8 mouse cellular contexts compared by ENCODE assay signal in genomic region chr1:75371317-75372095, GRCm38 (mm10). TPM values are rescaled to one million over a fixed set of nuclear protein-coding genes. Genes with fewer than 3 reads are reported as not detected.
DNase-seq lines count a peak whose midpoint lies in the region; ATAC-seq and TF ChIP-seq lines count a peak whose summit lies in the region.

No protein-coding gene starts in this region.

- no peak overlapping the region for H3K27ac ChIP-seq in kidney, embryonic 15.5 days
- H3K27ac ChIP-seq in small intestine, adult 2 months (ENCODE audit: insufficient read depth, low read depth, low read length), result no peak overlapping the region

- H3K27me3 ChIP-seq in kidney, embryonic 15.5 days, result peaks cover 32% of the 10 kb centered on the region
- peaks cover 59% of the 10 kb centered on the region for H3K27me3 ChIP-seq in E14TG2a.4 (ENCODE audit: insufficient read depth, low read length)
- peaks cover 4% of the 10 kb centered on the region; the same call in 1 of the 2 replicates for H3K27me3 ChIP-seq in small intestine, adult 2 months (ENCODE audit: control insufficient read depth, insufficient read depth, low read length)

- peak; percentile 31 for DNase-seq in kidney, adult 18-20 months
- no peak for DNase-seq in brain, embryonic 14.5 days (ENCODE audit: low read depth)
- peak; percentile 88 to 93 for DNase-seq in gastrocnemius, adult 8-10 months (ENCODE audit: low spot score in 2 of 2)
- peak; percentile 24 to 68 for DNase-seq in kidney, postnatal 36 days
- no peak for DNase-seq in B cell, adult 2 months

- peaks cover 30% of the 10 kb centered on the region for H3K4me1 ChIP-seq in kidney, embryonic 15.5 days
- peaks cover 34% of the 10 kb centered on the region for H3K4me1 ChIP-seq in E14TG2a.4 (replicated peaks; ENCODE audit: low read depth, low read length)
- H3K4me1 ChIP-seq in small intestine, adult 2 months (ENCODE audit: control insufficient read depth, insufficient read depth, insufficient read length, low read length), result peaks cover 11% of the 10 kb centered on the region

- ATAC-seq in kidney, embryonic 15.5 days (replicated peaks; ENCODE audit: low FRiP score), result no peak

- 57% methylated on average over 13 of the region's 13 CpGs for WGBS in kidney, embryonic 15.5 days
- 62% methylated on average over 13 of the region's 13 CpGs for WGBS in small intestine, adult 2 months

- peak; percentile 65 for TF ChIP-seq CTCF in E14TG2a.4 (conservative IDR thresholded peaks at IDR 0.05; ENCODE audit: low read length)
- peak; percentile 55 for TF ChIP-seq CTCF in brain, embryonic 14.5 days (IDR thresholded peaks at IDR 0.05; ENCODE audit: borderline replicate concordance, extremely low read depth, insufficient read depth, insufficient read length)
- peak; percentile 39; the same call in 1 of the 2 replicates for TF ChIP-seq CTCF in small intestine, adult 2 months (IDR thresholded peaks at IDR 0.05; ENCODE audit: extremely low read depth, insufficient read length, insufficient replicate concordance, low read depth, low read length)

- no peak overlapping the region for H3K4me2 ChIP-seq in kidney, embryonic 15.5 days

- H3K4me3 ChIP-seq in kidney, embryonic 15.5 days (replicated peaks), result no peak overlapping the region
- H3K4me3 ChIP-seq in E14TG2a.4 (replicated peaks; ENCODE audit: low read length), result no peak overlapping the region
- H3K4me3 ChIP-seq in small intestine, adult 2 months (ENCODE audit: low read depth, low read length), result no peak overlapping the region

- no peak for TF ChIP-seq POLR2A in brain, embryonic 14.5 days (IDR thresholded peaks at IDR 0.05; ENCODE audit: borderline replicate concordance, extremely low read depth, insufficient read depth, insufficient read length, poor library complexity, severe bottlenecking)
- TF ChIP-seq POLR2A in small intestine, adult 2 months (IDR thresholded peaks at IDR 0.05; ENCODE audit: low read depth, low read length), result no peak

- H3K36me3 ChIP-seq in kidney, embryonic 15.5 days, result no peaks in the 10 kb centered on the region; the same call in 1 of the 2 replicates
- H3K36me3 ChIP-seq in E14TG2a.4 (ENCODE audit: insufficient read depth, low read length), result no peaks in the 10 kb centered on the region
- H3K36me3 ChIP-seq in small intestine, adult 2 months (ENCODE audit: control insufficient read depth, insufficient read depth, low read length), result no peaks in the 10 kb centered on the region

- no peak overlapping the region for H3K9ac ChIP-seq in kidney, embryonic 15.5 days

- H3K9me3 ChIP-seq in kidney, embryonic 15.5 days (replicated peaks), result no peaks in the 10 kb centered on the region
- H3K9me3 ChIP-seq in E14TG2a.4 (ENCODE audit: low read length), result no peaks in the 10 kb centered on the region

RNA-seq across cellular contexts. Expression of gene Speg, which starts 3.6 kb away (rescaled TPM):
- 45.1 and 53.9 TPM in 2 replicates for polyA plus RNA-seq in kidney, embryonic 15.5 days (2015; fragmentation: Nextera tagmentation; extraction: Ambion mirVana)
- polyA plus RNA-seq in brain, embryonic 14.5 days (2012; rRNA removed), result 49.2 and 56.1 TPM in 2 replicates
- total RNA-seq in gastrocnemius, adult 8-10 months (2022), result 100 to 1,000 TPM; 283 to 320 (median 317) TPM
- polyA plus RNA-seq in small intestine, adult 2 months (2012; rRNA removed), result 21.5 and 23.2 TPM in 2 replicates

RNA-seq across cellular contexts. Expression of gene Des, which starts 11.4 kb away (rescaled TPM):
- polyA plus RNA-seq in kidney, embryonic 15.5 days (2015; fragmentation: Nextera tagmentation; extraction: Ambion mirVana), result 53.5 and 53.9 TPM in 2 replicates
- 1.0 and 1.4 TPM in 2 replicates for polyA plus RNA-seq in brain, embryonic 14.5 days (2012; rRNA removed)
- 1,000 to 10,000 TPM; 2,187 to 2,605 (median 2,481) TPM for total RNA-seq in gastrocnemius, adult 8-10 months (2022)
- 152 and 216 TPM in 2 replicates for polyA plus RNA-seq in small intestine, adult 2 months (2012; rRNA removed)

RNA-seq across cellular contexts. Expression of gene Dnpep, which starts 53.7 kb away (rescaled TPM):
- polyA plus RNA-seq in kidney, embryonic 15.5 days (2015; fragmentation: Nextera tagmentation; extraction: Ambion mirVana), result 136 and 153 TPM in 2 replicates
- 140 and 189 TPM in 2 replicates for polyA plus RNA-seq in brain, embryonic 14.5 days (2012; rRNA removed)
- total RNA-seq in gastrocnemius, adult 8-10 months (2022), result 10 to 100 TPM; 38.7 to 46.5 (median 44.1) TPM
- polyA plus RNA-seq in small intestine, adult 2 months (2012; rRNA removed), result 157 and 865 TPM in 2 replicates

Comparison
In these comparisons a context has a peak if more than half of its experiments do, and no peak if none do; other contexts are left out.
1. DNase-seq: peak in kidney, adult 18-20 months (single experiment), gastrocnemius, adult 8-10 months (2 of 2) and kidney, postnatal 36 days (2 of 2); none in brain, embryonic 14.5 days (single experiment) and B cell, adult 2 months (0 of 2).
2. RNA of gene Des, which starts 11.4 kb away (polyA plus RNA-seq): 152 to 216 TPM in small intestine, adult 2 months and 53.5 to 53.9 TPM in kidney, embryonic 15.5 days; 1.0 to 1.4 TPM in brain, embryonic 14.5 days; every median in the first group is over 10 times any median in the second.
3. Peak in every context shown above with its lines, with median percentiles within 50 percentile points of each other: CTCF ChIP-seq.